Mouse (Mus musculus) c-Kit-positive CD71-positive TER-119-negative erythroid progenitor cells, embryonic 14.5 days (primary cell): ENCODE results near the gene Prkce.
A peak's percentile ranks its signal among the peaks of the same experiment; 100 is the strongest.
"Not testable (repeated sequence)": the region's sequence is repeated elsewhere in the genome, so short reads cannot be mapped to it uniquely, and the experiment has no call there.

Experiments used
- DNase-seq: peaks from one replicate; pipeline ENCODE4 v3.0.0-alpha.2; 2013; ENCODE audit warnings: low read depth

Gene Prkce

DNA sequence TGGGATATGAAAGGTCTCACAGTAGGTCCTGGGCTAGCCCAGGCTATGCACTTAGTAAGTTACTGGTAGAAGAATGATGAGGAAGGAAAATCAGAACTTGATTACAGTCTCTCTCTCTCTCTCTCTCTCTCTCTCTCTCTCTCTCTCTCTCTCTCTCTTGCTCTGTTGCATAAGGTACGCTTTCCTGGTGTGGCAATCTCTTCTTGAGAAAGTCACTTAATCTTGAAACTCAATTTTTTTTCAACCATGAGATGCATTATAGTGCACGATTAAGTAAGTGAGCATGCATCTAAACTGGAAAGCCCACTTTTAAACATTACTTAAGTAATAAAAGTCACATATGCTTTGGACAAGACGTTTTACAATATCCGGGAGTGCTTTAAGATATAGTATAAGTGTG, 285.3 kb downstream of the Prkce start:
- no peak for DNase-seq

DNA sequence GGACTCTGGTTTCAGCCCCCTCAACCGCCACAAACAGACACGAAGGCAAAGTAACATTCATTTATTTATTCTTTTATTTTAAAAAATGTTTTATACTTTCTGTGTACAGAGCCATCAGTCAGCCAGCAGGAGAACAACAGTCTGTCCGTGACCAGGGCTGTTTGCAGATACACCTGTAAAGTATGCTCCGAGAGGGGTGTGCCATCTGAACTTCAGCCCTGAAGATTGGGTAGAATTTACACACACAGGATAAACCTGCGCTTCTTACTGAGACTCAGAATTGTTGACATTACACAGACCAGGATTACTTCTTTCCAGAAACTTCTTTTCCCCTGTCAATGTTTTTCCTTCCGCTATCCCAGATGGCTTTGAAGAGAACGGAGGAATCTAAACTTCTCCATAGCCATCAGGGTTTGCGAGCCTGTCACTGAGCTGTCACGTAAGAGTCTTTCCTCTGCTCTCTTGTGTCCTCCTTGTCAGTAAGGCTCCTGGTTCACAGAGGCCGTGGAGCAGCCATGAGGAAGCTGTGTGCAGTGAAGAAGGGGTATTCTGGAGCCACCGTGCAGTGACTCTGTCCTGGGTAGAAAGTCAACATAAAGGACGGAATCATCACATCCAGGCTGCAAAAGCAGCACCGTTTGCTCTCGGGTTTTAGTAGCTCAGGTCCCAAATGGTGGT, 286.2 kb downstream of the Prkce start:
- DNase-seq = no peak

- no peak for DNase-seq
Observed at GRCm38 (mm10) chr17:86454351-86454706, 286.7 kb downstream of the Prkce start.

- DNase-seq = no peak
Observed at GRCm38 (mm10) chr17:86456512-86456911, 288.9 kb downstream of the Prkce start.

- no peak for DNase-seq
Observed at GRCm38 (mm10) chr17:86458302-86458980, 290.9 kb downstream of the Prkce start.

GRCm38 (mm10) chr17:86460645-86461430, 293.3 kb downstream of the Prkce start:
- no peak for DNase-seq

GRCm38 (mm10) chr17:86463369-86463768, 295.8 kb downstream of the Prkce start:
- no peak for DNase-seq

DNA sequence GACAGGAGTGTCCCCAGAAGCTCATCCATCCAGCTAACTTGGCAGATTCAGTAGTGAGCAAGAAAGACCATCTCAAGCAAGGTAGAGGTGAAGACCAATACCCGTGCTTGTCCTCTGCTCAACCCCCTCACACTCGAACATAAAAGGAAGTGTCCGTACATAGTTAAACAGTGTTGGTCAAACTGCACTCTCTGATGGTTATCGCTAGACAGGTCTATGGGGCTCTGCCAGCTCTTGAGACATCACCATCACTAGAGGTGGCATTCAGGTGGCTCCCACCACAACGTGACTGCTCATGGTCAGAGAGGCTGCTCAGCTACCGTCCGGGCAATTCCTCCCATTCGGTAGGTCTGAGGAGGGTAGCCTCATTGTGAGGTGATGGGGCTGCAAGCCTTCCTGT, 296.6 kb downstream of the Prkce start:
- DNase-seq = no peak

GRCm38 (mm10) chr17:86464689-86465363, 297.2 kb downstream of the Prkce start:
- no peak for DNase-seq

DNA sequence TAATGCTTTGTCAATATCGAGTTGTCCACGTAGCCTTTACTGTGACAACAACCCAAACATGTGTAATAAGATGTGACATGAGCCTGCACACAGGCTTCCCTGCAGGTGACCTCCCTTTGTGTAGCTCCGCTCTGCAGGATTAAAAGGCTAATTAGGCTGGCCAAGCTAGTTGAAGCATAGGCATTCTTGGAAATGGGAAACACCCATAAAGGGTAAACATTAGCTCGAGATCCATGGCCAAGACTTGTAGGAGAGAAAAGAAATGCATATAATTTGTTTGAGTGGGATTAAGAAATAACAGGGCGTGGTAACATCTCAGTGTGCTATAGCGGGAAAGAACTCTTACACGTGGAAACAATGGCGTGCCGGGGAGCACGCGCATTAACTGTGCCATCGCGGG, 298.3 kb downstream of the Prkce start:
- DNase-seq = no peak

- no peak for DNase-seq
Observed at GRCm38 (mm10) chr17:86466412-86466811, 298.8 kb downstream of the Prkce start.

DNA sequence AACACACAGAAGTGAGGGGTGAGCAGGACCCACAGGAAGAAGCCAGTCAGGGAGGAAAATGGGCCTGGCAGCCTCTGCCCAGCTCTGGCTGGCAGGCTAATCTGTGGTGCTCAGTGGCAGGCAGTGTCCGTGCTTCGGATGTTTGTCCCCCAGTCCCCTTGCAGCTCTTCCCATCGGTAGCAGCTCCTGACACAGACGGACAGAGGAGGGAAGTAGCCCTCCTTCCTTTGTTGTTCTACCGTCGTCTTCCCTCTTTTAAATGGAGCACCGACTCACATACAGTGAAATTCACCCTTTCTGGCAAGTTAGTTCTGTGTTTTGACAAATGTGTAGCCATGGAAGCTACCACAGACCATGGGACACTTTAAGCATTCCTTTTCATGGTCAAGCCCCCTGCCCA, 299.3 kb downstream of the Prkce start:
- DNase-seq = no peak

GRCm38 (mm10) chr17:86467291-86467898, 299.8 kb downstream of the Prkce start:
- no peak for DNase-seq

- no peak for DNase-seq
Observed at GRCm38 (mm10) chr17:86467967-86468366, 300.4 kb downstream of the Prkce start.

DNA sequence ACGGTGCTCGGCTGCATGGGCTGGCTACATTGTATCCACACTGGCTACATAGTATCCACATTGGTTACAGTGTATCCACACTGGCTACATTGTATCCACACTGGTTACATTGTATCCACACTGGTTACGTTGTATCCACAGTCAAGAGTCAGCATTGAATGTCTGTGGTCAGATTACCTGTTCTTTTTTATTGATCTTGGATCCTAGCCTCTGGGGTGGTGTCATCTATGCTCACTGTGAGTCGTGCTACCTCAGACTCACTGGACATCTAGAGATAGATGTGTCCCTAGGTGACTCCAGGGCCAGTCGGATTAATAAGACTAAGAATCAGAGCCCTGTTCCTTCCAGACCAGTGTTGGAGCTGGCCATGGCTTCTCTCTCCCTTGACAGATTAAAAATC, 302.6 kb downstream of the Prkce start:
- no peak for DNase-seq

DNA sequence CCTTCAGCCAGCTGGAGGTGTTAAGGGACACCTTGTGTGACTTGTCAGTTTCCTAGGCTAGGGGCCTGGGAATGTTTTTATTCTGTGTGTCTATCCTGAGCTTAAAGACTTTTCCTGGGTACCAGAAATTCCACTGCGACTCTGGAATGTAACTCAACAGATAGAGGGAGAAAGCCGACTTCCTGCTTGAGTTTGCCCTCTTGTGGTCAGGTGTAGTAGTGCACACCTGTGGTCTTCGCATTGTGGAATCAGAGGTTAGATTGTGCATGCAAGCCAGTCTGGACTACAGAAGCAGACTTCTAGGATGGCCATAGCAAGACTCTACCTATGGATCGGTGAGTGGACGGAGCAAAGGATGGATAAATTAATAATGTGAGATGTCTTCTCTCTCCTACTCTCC, 304.1 kb downstream of the Prkce start:
- no peak for DNase-seq

- DNase-seq = no peak
Observed at GRCm38 (mm10) chr17:86476674-86477073, 309.1 kb downstream of the Prkce start.

- not testable (repeated sequence) for DNase-seq
Observed at GRCm38 (mm10) chr17:86477401-86477800, 309.8 kb downstream of the Prkce start.

DNA sequence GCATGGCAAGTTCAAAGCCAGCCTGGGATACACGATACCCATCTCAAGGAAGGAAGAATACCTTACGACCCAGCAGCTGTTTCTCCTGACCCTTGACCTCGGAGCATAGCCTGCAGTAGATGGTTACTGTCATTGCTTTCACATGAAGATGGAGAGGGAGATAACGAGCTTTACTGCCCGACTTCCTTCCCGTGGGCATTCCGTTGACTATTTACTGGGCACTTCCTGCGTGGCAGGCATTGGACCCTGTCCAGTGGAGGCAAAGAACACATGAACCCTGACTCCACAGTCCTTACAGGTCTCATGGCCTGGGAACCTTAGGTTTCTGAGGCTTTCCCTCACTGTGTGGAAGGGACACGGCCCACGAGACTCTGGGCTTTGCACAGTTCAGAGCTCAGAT, 311.8 kb downstream of the Prkce start:
- no peak for DNase-seq

DNA sequence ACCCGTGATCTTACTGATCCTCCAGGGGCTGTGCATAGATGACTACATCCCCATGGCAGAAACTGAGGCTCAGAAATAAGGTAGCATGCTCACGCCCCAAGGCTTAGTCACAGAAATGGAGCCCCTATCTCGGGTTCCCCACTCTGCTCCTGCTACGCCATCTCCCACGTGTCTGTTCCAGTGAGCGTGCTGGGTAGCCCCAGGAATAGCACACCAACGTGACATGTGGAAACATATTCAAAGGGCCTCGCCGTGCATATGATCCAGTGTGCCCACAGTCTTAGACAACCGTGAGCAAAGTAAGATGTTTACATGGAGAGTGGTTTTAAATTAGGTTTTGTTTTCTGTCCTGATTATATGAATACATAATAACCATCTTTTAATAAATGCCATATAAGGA, 315.1 kb downstream of the Prkce start:
- DNase-seq = no peak

DNA sequence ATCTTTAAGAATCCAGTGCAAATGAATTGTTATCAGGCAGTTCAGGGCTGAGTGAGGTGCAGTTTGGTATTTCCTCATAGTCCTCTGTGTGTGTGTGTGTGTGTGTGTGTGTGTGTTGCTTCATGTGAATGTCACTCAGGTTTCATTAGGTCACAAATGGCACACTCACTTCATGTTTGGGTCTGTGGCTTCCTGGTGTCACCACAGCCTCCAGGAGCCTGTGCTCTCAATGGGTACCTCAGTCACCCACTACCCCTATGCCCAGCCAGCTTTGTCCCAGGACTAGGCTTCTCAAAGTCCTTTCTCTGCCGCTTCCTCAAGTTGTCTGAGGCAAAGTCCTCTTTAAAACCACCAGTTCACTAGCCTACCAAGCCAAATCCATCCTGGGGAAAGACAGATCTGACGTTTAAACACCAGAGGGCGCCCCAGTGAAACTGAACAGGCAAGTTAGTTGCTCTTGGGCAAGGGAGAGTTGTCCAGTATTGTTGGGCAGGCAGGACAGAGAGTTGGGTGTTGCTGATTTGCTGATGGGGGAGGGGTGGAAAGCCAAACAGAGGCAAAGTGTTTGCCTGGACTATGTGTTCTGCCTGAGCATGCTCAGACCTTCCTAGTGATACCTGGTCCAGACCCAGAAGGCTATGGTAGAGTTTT, 316.6 kb downstream of the Prkce start:
- DNase-seq = peak; percentile 53

- DNase-seq = no peak
Observed at GRCm38 (mm10) chr17:86486657-86487056, 319.1 kb downstream of the Prkce start.
